Mouse (Mus musculus) limb, embryonic 11.5 days (tissue): Measurements from ENCODE around the gene Gtf3c5. TPM values are rescaled to one million over a fixed set of nuclear protein-coding genes. Genes with fewer than 3 reads are reported as not detected.

Experiments
- ATAC-seq: fragments of 200-750 bp; cut with Nextera tagmentation; 2 replicates; pipeline ENCODE4 v1.8.0; 2017; ENCODE audit warnings: low read depth; ENCODE audit not compliant: insufficient number of reproducible peaks, low FRiP score, low TSS enrichment
- DNase-seq: peaks from one replicate; pipeline ENCODE4 v3.0.0-alpha.2; 2015; ENCODE audit warnings: low spot score
- H3K27ac ChIP-seq: fragments of 300-500 bp; sonication (generic); replicated peaks from 2 replicates; pipeline ENCODE4 v1.5.1; 2014; ENCODE audit warnings: low read depth, mild to moderate bottlenecking, low read length
- H3K27me3 ChIP-seq: fragments of 300-500 bp; sonication (generic); 2 replicates; pipeline ENCODE4 v1.6.1; 2014; ENCODE audit warnings: mild to moderate bottlenecking, low read length, mixed read lengths; ENCODE audit not compliant: control insufficient read depth, insufficient read depth
- H3K36me3 ChIP-seq: fragments of 300-500 bp; sonication (generic); 2 replicates; pipeline ENCODE4 v1.6.1; 2014; ENCODE audit warnings: mild to moderate bottlenecking, low read length, moderate library complexity, mixed read lengths; ENCODE audit not compliant: control insufficient read depth, insufficient read depth
- H3K4me1 ChIP-seq: fragments of 300-500 bp; sonication (generic); 2 replicates; pipeline ENCODE4 v1.6.1; 2014; ENCODE audit warnings: low read length, mixed read lengths; ENCODE audit not compliant: control insufficient read depth, insufficient read depth
- H3K4me2 ChIP-seq: fragments of 300-500 bp; sonication (generic); 2 replicates; pipeline ENCODE4 v1.6.1; 2014; ENCODE audit warnings: low read depth, mild to moderate bottlenecking, moderate library complexity; ENCODE audit not compliant: severe bottlenecking
- H3K4me3 ChIP-seq: fragments of 300-500 bp; sonication (generic); 2 replicates; pipeline ENCODE4 v1.5.1; 2014; ENCODE audit warnings: low read depth, low read length
- H3K9ac ChIP-seq: fragments of 300-500 bp; sonication (generic); 2 replicates; pipeline ENCODE4 v1.6.1; 2014; ENCODE audit warnings: mild to moderate bottlenecking, low read length
- H3K9me3 ChIP-seq: fragments of 300-500 bp; sonication (generic); 2 replicates; pipeline ENCODE4 v1.6.1; 2016; ENCODE audit warnings: low read length; ENCODE audit not compliant: control insufficient read depth
- WGBS: fragments of 180-500 bp; shearing (Covaris S2); extraction: QIAGEN DNeasy Blood & Tissue Kit; methylation state at CpG from one replicate; pipeline ENCODE4 v1.1.7; 2014; 5-methylcytosine and 5-hydroxymethylcytosine counted together
- polyA plus RNA-seq: library from polyadenylated mRNA; unstranded; fragments of >200 nt; fragmentation: Nextera tagmentation; extraction: Ambion mirVana; gene quantifications from 2 replicates; pipeline ENCODE4 v1.2.1, GENCODE M21; 2014

Gene Gtf3c5
- polyA plus RNA-seq, 1 experiment from 2014 or later = 48.6 TPM

DNA sequence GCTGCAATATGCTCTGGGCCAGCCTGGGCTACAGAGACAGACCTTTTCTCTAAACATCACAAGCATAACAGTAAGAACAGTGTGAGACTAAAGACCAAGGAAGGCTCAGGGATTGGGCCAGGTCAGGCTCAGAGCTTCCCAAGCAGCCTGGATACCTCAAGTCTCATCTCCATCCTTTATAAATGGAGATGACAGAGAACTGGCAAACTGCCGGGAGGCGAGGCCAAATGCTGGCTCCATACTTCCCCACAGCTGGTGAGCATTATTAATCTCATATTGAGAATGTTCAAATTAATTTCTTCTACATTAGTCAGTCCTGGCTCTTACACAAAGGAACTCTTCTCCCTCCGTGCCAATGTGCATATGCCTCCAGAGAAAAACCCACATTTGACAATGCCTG lies 6.7 kb downstream of the Gtf3c5 start:
- no peak for DNase-seq
- WGBS = 97% methylated on average over 3 of the region's 3 CpGs
- H3K36me3 ChIP-seq = peaks cover 39% of the 10 kb centered on the region

DNA sequence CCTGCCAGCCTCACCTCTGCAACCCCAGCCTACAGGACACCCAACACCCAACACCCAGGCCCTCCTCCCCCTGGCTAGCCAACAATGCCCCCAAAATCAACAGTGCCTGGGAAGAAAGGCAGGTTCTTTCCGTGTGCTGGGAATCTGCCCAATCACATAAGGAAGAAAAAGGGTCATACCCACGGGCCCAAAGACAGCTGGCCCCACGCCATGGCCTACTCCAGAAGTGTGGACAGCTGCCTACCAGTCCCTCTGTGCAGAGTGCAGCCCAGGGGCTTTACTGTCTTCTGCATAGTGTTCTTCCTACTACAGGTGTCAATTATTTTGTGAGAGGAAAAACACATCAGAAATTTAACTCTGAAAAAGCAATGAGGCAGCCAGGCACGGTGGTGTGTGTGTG lies 8.2 kb downstream of the Gtf3c5 start:
- ATAC-seq = no peak
- no peak for DNase-seq
- Histone ChIP-seq H3K9ac (no peak overlapping the region), H3K27ac (no peak overlapping the region), H3K4me2 (no peak overlapping the region), H3K36me3 (peaks cover 42% of the 10 kb centered on the region), H3K9me3 (no peaks in the 10 kb centered on the region), H3K4me3 (no peak overlapping the region), H3K27me3 (no peaks in the 10 kb centered on the region), H3K4me1 (peaks cover 2% of the 10 kb centered on the region; the same call in 1 of the 2 replicates)
- WGBS = 85% methylated on average over 4 of the region's 4 CpGs

More for the DNA sequence above, 6.7 kb downstream of the Gtf3c5 start:
- Histone ChIP-seq H3K4me1 (peaks cover under 1% of the 10 kb centered on the region; the same call in 1 of the 2 replicates), H3K4me2 (no peak overlapping the region), H3K9ac (no peak overlapping the region), H3K27me3 (no peaks in the 10 kb centered on the region), H3K27ac (no peak overlapping the region), H3K9me3 (no peaks in the 10 kb centered on the region), H3K4me3 (no peak overlapping the region)
- ATAC-seq = no peak

DNA sequence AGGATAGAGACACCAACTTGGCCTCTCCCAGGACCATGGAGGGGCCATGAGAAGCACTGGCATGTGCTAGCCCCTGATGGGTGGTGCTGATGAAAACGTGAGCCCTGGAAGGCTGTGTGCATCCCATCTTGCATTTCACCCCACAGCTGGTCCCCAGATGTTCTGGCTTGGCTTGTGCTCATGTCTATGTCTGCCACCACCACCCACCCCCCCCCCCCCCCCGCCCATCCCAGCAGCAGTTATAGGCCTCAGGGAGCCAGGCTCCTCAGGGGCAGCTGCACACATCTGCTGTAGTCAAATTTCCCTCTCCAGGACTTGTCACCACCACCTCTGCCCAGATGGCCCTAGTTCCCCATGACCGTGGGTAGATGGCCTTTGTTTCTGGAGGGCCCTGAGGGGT lies 13.6 kb downstream of the Gtf3c5 start:
- no peak overlapping the region for H3K4me2 ChIP-seq
- ATAC-seq = peak; percentile 61

DNA sequence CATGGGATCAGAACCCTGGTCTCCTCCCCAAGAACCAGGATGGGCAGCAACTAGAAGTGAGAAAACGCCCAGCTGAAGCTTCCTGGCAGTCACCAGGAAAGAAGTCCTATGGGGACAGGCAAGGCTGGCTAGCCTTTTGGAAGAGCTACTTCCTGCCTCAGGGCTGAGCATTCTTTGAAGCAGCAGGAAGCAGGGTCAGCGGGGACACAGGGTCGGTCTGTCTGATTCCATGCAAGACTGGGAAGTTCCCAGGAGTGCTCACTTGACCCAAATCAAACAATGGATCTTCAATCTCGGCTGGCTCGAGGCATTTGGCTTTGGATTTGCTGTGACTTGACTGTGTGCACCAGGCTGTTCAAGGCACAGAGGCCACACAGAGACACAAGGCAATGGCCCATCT lies 17.0 kb downstream of the Gtf3c5 start:
- Histone ChIP-seq H3K4me3 (no peak overlapping the region), H3K4me1 (peaks cover 9% of the 10 kb centered on the region; the same call in 1 of the 2 replicates), H3K9ac (no peak overlapping the region), H3K4me2 (no peak overlapping the region), H3K36me3 (peaks cover 19% of the 10 kb centered on the region), H3K27ac (no peak overlapping the region), H3K27me3 (no peaks in the 10 kb centered on the region), H3K9me3 (no peaks in the 10 kb centered on the region)
- 80% methylated on average over 5 of the region's 5 CpGs for WGBS
- no peak for ATAC-seq
- DNase-seq = no peak

More for the DNA sequence above, 13.6 kb downstream of the Gtf3c5 start:
- H3K36me3 ChIP-seq = peaks cover 41% of the 10 kb centered on the region
- no peaks in the 10 kb centered on the region for H3K9me3 ChIP-seq
- DNase-seq = peak; percentile 78
- H3K9ac ChIP-seq = no peak overlapping the region
- H3K27me3 ChIP-seq = no peaks in the 10 kb centered on the region
- peaks cover 9% of the 10 kb centered on the region; the same call in 1 of the 2 replicates for H3K4me1 ChIP-seq
- no peak overlapping the region for H3K4me3 ChIP-seq
- peak overlapping the region; percentile 75 for H3K27ac ChIP-seq
- WGBS = 10% methylated on average over 2 of the region's 3 CpGs

DNA sequence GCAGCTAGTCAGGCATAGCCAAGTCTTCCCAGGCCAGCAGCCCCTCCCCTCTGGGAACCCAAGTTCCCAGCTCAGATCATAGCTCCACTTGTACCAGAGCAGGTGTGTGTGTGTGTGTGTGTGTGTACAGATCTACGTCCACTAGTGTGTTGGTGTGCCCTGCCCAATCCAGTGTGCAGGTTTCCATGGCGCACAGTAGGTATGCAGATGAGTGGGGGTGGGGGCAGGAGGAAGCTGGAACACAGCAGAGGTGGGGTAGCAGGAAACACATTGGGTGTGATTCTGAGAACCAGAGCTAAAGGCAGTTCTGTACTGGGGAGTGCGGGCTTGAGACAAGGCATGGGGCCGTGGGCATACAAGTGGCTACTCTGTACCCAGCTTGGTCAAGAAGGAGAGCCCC lies 19.2 kb downstream of the Gtf3c5 start:
- no peak for ATAC-seq
- H3K27ac ChIP-seq = no peak overlapping the region
- WGBS = 88% methylated on average over 4 of the region's 4 CpGs
- H3K4me1 ChIP-seq = 0 out of 2 replicates have a peak, but pooled peaks cover 1% of the 10 kb centered on the region
- no peak overlapping the region for H3K4me3 ChIP-seq
- no peak overlapping the region for H3K4me2 ChIP-seq
- H3K9ac ChIP-seq = no peak overlapping the region
- peaks cover 13% of the 10 kb centered on the region for H3K36me3 ChIP-seq
- H3K27me3 ChIP-seq = no peaks in the 10 kb centered on the region
- no peaks in the 10 kb centered on the region for H3K9me3 ChIP-seq
- no peak for DNase-seq

DNA sequence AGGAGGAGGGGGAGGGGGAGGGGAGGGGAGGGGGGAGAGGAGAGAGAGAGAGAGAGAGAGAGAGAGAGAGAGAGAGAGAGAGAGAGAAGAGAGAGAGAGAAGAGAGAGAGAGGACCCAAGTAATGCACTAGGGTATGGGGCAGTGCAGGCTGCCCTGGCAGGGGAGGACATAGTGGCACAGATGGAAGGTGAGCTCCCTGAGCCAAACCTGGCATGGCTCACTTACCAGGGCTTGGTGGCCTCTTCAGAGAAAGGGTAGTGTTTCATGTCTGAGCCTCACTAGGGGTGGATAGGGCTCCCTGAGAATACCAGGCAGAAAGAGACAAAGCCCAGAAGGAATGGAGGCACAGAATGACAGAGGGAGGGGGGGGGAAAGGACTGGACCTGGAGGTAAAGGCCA lies 19.7 kb downstream of the Gtf3c5 start:
- Histone ChIP-seq H3K4me3 (no peak overlapping the region), H3K4me1 (no peaks in the 10 kb centered on the region), H3K9me3 (no peaks in the 10 kb centered on the region), H3K27me3 (no peaks in the 10 kb centered on the region), H3K4me2 (no peak overlapping the region), H3K9ac (no peak overlapping the region), H3K36me3 (peaks cover 13% of the 10 kb centered on the region), H3K27ac (no peak overlapping the region)
- ATAC-seq = no peak
- DNase-seq = no peak

DNA sequence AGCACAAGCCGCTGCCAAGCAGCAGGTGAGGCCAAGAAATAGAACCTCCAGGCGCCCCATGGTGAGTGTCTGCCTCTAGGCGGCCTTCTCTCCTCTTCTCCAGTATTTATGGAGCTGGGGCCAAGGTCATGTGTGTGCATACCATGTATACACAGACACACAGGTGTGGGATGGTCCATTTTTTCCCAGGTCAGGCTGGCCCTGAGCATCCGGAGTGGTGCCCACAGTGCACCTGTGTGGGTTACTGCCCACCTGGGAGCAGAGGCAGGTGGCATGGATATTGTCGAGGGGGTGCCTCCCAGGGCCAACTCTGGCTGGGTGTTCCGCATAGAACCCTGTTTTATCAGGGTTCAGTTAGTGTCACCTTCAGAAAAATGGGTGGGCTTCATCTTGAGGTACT lies 20.2 kb downstream of the Gtf3c5 start, which contains the start of gene Cel:
Gene Cel (minus strand): TSS at position 101 of the 400 bp plus-strand sequence.
- Histone ChIP-seq H3K4me1 (no peaks in the 10 kb centered on the region), H3K4me2 (no peak within 1 kb of the TSS), H3K9ac (no peak within 1 kb of the TSS), H3K27me3 (no peaks in the 10 kb centered on the region), H3K36me3 (peaks cover 11% of the 10 kb centered on the region), H3K4me3 (no peak within 1 kb of the TSS), H3K27ac (no peak within 1 kb of the TSS), H3K9me3 (no peaks in the 10 kb centered on the region)
- ATAC-seq = no peak
- no peak for DNase-seq
- WGBS = 74% methylated on average over 6 of the region's 6 CpGs

DNA sequence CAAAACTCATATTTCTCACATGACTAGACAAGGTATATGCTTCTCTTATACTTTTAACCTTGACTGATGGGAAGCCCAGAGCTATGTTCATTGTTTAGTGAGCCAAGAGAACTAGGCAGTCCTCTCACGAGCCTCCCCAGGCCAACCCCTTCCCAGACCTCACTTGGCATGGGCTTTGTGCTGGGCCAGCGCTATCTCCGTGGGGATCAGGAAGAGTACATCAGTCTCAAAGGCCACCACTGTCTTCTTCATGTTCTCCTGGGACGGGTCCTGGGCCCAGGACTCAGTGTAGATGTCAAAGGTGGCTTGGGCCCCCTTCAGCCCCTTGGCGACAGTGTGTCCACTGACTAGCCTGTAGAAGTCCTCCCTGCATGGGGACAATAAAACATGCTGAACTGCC lies 26.1 kb downstream of the Gtf3c5 start:
- WGBS = 84% methylated on average over 5 of the region's 5 CpGs

DNA sequence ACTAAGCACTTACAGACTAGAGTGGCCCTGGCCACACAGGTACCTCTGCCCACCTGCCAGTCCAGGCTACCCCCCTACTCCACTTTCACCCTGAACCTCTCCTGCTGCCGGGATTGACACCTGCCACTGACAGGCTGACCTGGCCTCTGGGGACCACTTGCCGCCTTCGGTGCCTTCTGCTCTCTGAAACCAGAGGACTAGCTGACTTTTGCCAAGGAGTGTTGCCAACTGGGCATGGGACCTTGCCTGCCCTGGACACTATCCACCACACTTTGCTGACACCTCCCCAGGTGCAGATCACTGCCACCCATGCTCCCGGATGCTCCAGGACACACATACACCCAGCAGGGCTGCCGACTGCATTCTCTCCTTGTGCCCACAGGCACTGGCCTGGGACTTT lies 31.2 kb downstream of the Gtf3c5 start:
- H3K4me3 ChIP-seq = no peak overlapping the region
- DNase-seq = no peak
- H3K4me2 ChIP-seq = no peak overlapping the region
- H3K4me1 ChIP-seq = no peaks in the 10 kb centered on the region
- 99% methylated on average over 5 of the region's 5 CpGs for WGBS
- no peak overlapping the region for H3K27ac ChIP-seq
- ATAC-seq = no peak
- H3K9me3 ChIP-seq = no peaks in the 10 kb centered on the region
- H3K9ac ChIP-seq = no peak overlapping the region
- peaks cover 18% of the 10 kb centered on the region; the same call in 1 of the 2 replicates for H3K36me3 ChIP-seq
- H3K27me3 ChIP-seq = no peaks in the 10 kb centered on the region

More for the DNA sequence above, 26.1 kb downstream of the Gtf3c5 start:
- peaks cover 2% of the 10 kb centered on the region; the same call in 1 of the 2 replicates for H3K36me3 ChIP-seq
- no peaks in the 10 kb centered on the region for H3K4me1 ChIP-seq
- H3K4me2 ChIP-seq = no peak overlapping the region
- H3K9me3 ChIP-seq = no peaks in the 10 kb centered on the region
- no peak for ATAC-seq
- no peak overlapping the region for H3K9ac ChIP-seq
- DNase-seq = no peak
- no peak overlapping the region for H3K27ac ChIP-seq
- H3K27me3 ChIP-seq = no peaks in the 10 kb centered on the region
- no peak overlapping the region for H3K4me3 ChIP-seq
